Mouse (Mus musculus): ENCODE measurements around the gene Gm21860.
A peak's percentile ranks its signal among the peaks of the same experiment; 100 is the strongest.
"Not testable (repeated sequence)": the region's sequence is repeated elsewhere in the genome, so short reads cannot be mapped to it uniquely, and the experiment has no call there.

Gm21860 gene

DNA sequence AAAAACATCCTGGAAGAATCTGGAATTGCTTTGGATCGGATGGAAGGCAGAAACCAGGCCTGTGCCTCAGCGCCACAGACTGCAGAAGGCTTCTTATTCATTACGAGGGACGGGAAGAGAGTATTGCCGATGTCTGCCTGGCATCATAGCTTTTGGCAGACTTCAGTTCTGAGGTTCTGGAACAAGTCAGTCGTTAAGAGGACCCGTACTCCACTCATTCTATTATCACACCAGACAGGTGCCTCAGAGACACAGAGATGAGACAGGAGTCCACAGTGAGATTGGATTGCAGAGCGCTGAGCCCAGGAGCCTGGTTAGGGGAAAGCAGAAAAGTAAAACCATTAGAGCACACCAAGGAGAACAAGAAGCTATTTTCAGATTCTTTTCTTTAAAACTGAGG, at the start of gene Gm21860:
Gene Gm21860 (minus strand): TSS at position 101 of the 400 bp plus-strand sequence.
- not testable (repeated sequence) for DNase-seq

DNA sequence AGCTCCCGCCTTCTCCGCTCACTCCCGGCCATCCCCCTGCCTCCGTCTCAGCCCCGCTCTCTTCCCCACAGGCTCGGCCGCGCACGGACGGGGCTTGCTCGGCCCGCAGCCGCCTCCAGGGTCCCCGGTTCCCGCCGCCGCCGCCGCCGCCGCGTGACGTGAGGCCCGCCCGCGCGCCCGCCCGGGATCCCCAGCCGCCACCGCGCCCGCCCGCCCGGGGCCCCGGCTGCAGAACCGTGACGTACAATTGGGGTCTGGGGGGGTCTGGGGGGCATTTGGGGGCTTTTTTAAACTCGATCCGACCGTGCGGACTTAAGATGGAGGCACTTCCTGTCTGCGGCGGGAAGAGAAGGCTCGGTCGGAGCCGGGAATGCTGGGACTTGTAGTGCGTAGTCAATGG, 29.8 kb upstream of the Gm21860 start, which contains the start of gene Gm47283:
Gene Gm47283 (plus strand): TSS at position 301 of the 400 bp plus-strand sequence.
- not testable (repeated sequence) for DNase-seq

DNA sequence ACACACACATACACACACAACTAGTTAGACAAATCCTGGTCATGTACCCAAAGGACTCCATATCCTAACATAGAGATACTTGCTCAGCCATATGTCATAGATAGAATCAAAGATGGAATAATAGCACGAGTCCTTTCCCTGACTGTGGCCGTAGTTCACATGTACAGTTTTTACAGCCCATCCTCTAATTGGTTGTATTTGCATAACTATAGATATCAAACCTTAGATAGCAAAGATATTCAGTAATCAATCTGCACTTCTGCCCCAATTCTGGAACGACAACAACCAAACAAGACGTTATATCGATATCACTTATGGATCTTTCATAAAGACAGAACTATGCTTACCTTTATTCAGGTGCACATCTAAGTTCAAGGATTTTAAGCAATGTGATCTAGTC, 9.4 kb downstream of the Gm21860 start:
- not testable (repeated sequence) for DNase-seq

DNA sequence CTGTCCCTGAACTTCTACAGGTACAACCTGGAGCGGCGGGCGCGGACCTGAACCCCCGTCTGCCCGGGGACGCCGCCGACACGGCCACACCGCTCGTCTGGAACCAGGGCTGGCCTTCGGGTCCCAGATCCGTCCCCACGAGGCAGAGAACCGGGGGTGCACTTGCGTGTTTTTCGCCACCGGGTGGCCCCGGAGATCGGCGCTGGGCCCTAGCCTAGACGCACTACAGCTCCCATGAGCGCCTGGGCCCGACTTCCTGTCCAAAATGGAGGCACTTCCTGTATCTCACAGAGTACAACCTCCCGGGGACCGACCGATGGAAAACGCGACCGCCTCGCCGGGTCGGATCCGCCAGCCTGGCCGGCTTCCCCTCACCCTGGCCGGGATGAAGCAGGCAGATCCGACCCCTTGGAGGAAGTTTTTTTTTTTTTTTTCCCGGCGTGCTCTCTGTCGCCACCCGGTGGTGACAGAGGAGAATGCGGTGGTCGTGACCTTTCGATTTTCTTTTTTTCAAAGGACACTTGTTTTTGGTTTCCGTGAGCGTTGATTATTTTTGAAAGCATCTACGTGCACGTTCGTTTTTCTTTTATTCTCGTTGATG, 10.1 kb downstream of the Gm21860 start:
- DNase-seq: peak; percentile 90 to 91

DNA sequence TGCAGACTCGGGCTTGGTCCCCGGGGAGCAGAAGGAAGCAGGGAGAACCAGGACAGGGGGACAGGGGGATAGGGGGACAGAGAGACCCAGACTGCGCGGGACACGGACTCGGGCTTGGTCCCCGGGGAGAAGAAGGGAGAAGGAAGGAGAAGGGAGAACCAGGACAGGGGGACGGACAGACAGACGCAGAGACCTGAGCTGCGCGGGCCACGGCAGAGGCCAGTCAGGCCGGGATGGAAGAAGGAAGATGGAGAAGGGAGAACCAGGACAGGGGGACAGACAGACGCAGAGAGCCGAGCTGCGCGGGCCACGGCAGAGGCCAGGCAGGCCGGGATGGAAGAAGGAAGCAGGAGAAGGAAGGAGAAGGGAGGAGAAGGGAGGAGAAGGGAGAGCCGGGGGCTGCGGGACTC, 10.8 kb downstream of the Gm21860 start:
- DNase-seq: no peak

DNA sequence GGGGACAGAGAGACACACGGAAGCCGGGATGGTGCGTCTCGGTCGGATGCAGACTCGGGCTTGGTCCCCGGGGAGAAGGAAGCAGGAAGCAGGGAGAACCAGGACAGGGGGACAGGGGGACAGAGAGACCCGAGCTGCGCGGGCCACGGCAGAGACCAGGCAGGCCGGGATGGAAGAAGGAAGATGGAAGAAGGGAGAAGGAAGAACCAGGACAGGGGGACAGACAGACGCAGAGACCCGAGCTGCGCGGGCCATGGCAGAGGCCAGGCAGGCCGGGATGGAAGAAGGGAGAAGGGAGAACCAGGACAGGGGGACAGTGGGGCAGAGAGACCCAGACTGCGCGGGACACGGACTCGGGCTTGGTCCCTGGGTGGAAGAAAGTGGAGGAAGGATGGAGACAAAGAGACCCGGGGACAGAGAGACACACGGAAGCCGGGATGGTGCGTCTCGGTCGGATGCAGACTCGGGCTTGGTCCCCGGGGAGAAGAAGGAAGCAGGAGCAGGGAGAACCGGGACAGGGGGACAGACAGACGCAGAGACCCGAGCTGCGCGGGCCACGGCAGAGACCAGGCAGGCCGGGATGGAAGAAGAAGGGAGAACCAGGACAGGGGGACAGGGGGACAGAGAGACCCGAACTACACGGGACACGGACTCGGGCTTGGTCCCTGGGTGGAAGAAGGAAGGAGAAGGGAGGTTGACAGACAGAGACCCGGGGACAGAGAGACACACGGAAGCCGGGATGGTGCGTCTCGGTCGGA, 11.4 kb downstream of the Gm21860 start:
- peak in 1 of 2 experiments; percentile 19 for DNase-seq

DNA sequence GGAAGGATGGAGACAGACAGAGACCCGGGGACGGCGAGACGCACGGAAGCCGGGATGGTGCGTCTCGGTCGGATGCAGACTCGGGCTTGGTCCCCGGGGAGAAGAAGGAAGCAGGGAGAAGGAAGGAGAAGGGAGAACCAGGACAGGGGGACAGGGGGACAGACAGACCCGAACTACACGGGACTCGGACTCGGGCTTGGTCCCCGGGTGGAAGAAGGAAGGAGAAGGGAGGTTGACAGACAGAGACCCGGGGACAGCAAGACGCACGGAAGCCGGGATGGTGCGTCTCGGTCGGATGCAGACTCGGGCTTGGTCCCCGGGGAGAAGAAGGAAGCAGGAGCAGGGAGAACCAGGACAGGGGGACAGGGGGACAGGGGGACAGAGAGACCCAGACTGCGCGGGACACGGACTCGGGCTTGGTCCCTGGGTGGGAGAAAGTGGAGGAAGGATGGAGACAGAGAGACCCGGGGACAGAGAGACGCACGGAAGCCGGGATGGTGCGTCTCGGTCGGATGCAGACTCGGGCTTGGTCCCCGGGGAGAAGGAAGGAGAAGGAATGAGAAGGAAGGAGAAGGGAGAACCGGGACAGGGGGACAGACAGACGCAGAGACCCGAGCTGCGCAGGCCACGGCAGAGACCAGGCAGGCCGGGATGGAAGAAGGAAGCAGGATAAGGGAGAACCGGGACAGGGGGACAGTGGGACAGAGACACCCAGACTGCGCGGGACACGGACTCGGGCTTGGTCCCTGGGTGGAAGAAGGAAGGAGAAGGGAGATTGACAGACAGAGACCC, 12.2 kb downstream of the Gm21860 start:
- DNase-seq: not testable (repeated sequence)

DNA sequence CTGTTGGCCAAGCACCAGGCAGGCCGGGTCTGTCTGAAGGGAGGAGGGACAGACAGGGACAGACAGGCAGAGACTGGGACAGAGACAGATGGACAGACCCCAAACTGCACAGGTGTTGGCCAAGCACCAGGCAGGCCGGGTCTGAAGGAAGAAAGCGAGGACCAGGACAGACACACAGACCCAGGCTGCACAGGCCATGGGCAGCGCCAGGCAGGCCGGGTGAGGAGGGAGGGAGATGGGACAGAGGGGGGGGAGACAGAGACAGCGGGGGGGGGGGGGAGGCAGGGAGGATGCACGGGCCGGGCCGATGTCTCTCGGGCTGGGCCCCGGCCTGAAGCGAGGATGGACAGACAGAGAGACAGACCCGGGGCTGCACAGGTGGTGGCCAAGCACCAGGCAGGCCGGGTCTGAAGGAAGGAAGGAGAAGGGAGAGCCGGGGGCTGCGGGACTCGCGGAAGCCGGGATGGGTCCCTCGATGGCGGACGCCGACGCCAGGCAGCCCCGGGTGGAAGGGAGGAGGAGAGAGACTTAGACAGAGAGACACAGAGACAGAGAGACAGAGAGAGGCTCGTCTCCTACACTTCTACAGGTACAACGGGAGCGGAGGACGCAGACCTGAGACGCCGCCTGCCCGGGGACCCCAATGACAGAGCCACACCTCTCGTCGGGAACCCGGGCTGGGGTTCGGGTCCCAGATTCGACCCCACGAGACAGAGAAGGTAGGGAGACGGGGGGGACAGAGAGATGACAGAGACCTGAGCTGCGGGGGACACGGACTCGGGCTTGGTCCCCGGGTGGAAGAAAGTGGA, 13.0 kb downstream of the Gm21860 start:
- DNase-seq: peak; percentile 18 to 44

DNA sequence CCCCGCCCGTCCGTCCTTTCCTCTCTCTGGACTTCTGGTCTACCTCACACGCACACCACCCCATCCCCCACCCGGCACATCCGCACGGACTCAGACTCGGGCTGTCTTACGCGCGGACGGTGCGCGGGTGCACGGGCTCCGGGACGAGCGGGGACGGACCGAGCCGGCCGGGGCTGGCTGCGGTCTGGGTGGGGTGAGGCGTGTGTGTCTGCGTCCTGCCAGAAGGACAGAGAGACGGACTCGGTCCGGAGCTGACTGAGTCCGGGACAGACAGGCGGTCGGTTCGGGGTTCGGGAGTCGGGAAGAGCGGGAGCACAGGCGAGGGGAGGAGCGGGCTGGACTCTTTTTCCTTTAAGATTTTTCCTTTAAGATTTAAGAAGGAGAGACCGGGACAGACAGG, 13.6 kb downstream of the Gm21860 start:
- DNase-seq: peak in 1 of 2 experiments; percentile 49

DNA sequence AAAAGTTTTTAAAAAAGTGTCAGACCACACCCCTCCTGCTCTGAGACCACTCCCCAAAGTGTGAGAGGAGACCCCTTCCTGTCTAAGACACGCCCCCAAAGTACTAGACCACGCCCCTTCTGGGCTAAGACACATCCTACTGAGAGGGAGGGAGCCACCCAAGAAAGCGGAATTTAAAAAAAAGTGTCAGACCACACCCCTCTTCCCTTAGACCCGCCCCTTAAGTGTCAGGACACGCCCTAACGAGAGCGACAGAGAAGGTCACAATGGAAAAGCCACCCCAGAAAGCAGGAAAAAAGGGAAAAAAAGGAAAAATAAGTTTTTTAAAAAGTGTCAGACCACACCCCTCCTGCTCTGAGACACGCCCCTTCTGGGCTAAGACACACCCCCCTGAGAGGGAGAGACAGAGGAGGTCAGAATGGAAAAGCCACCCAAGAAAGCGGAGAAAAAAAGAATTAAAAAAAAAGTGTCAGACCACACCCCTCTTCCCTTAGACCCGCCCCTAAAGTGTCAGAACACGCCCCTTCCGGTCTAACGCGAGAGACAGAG, 14.5 kb downstream of the Gm21860 start:
- peak in 1 of 2 experiments; percentile 42 for DNase-seq

DNA sequence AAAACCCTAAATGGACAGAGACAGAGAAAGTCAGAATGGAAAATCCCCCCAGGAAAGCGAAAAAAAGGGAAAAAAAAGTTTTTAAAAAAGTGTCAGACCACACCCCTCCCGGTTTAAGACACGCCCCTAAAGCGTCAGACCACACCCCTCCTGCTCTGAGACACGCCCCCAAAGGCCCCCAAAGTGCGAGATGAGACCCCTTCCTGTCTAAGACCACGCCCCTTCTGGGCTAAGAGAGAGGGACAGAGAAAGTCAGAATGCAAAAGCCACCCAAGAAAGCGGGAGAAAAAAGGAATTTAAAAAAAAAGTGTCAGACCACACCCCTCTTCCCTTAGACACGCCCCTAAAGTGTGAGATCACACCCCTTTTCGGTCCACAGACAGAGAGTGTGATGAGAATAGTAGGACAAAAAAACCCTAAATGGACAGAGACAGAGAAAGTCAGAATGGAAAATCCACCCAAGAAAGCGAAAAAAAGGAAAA, 15.0 kb downstream of the Gm21860 start:
- peak; percentile 20 to 23 for DNase-seq

DNA sequence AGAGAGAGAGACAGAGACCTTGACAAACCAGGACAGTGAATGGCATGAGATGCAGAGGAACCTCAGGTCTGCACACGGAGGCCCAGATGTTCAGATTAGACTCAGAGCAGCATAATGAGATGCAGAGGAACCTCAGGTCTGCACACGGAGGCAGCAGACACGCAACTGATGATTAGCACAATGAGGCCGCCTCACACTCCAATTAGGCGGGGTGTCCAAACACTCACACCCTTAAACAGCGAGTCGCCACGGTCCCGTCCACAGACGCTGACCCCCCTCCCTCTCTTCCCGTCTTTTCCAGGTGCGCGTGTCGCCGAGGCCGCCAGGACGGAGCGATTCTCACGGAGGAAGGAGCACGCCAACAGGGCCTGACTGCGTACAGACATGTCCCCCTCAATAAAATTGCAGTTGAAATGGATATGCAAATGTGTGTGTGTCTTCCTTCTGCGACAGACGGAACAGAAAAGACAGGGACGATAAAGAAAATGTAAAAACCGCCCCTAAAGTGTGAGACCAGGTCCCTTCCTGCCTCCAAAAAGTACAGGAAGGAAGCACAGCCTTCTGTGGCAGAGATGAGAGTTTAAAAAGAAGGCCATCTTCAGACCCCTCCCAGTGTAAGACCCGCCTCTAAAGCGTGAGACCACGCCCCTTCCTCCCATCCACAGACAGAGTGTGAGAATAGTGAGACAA, 15.6 kb downstream of the Gm21860 start:
- peak in 1 of 2 experiments; percentile 24 for DNase-seq

DNA sequence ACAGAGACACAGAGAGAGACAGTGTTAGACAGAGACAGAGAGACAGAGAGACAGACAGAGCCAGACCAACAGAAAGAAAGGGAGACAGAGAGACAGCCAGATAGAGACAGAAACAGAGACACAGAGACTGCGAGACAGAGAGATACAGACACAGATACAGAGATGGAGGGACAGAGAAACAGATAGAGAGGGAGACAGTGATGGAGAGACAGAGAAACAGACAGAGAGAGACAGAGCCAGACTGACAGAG, 16.3 kb downstream of the Gm21860 start:
- no peak for DNase-seq

DNA sequence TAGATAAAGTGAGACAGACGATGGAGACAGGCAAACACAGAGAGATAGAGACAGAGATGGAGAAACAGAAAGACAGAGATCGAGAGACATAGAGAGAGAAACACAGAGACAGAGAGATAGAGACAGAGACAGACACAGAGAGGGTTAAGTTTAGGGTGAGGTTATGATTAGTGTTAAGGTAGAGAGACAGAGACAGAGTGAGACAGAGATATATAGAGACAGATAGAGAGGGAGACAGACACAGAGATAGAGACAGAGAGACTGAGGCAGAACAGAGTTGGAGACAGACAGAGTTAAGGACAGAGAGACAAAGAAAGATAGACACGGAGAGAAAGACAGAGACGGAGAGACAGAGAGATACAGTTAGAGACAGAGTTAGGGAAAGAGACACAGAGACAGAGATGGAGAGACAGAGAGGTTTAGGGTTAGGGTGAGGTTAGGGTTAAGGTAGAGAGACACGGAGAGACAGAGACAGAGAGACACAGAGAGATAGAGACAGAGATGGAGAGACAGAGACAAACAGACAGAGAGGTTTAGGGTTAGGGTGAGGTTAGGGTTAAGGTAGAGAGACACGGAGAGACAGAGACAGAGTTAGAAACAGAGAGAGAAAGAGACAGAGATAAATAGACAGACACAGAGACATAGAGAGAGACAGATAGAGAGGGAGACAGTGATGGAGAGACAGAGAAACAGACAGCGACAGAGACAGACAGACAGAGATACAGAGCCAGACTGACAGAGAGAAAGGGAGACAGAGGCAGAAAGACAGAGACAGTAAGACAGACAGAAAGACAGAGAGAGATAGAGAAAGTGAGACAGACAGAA, 16.8 kb downstream of the Gm21860 start:
- no peak for DNase-seq

DNA sequence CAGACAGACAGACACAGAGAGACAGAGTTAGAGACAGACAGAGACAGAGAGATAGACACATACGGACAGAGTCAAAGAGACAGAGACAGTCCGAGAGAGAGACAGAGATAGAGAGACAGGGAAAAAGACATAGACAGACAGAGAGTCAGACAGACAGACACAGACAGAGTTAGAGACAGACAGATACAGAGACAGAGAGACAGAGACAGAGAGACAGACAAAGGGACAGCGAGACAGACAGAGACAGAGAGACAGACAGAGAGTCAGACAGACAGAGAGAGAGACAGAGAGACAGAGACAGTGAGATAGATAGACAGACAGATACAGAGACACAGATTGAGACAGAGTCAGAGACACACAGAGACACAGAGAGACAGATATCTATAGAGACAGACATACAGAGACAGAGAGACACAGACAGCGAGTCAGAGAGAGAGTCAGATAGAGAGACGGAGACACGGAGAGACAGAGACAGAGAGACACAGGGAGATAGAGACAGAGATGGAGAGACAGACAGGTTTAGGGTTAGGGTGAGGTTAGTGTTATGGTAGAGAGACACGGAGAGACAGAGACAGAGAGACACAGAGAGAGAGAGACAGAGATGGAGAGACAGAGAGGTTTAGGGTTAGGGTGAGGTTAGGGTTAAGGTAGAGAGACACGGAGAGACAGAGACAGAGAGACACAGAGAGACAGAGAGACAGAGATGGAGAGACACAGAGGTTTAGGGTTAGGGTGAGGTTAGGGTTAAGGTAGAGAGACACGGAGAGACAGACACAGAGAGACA, 18.2 kb downstream of the Gm21860 start:
- DNase-seq: not testable (repeated sequence)

DNA sequence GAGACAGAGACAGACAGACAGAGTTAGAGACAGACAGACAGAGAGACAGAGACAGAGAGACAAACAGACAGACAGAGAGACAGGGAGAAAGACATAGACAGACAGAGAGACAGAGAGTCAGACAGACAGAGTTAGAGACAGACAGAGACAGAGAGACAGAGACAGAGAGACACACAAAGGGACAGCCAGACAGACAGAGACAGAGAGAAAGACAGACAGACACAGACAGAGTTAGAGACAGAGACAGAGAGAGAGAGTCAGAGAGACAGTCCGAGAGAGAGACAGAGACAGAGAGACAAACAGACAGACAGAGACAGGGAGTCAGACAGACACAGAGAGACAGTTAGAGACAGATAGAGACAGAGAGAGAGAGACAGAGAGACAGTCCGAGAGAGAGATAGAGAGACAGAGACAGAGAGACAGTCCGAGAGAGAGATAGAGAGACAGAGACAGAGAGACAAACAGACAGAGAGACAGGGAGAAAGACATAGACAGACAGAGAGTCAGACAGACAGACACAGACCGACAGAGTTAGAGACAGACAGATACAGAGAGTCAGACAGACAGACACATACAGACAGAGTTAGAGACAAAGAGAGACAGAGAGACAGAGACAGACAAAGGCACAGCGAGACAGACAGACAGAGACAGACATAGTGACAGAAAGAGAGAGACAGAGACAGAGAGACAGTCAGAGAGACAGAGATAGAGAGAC, 19.3 kb downstream of the Gm21860 start:
- DNase-seq: not testable (repeated sequence)

DNA sequence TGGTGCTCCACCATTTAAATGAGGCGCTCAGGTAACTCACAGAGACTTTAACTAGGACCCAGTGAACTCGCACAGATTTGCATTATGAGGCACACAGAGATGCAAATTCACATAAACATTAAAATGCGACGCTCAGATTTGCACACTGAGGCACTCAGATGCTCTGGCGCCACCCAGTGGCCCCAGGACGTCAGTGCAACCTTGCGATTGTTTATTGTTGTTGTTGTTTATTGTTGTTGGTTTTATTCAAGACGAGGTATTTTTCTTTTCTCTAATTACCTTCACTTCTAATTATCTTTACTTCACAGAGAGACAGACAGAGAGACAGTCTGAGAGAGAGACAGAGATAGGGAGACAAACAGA, 20.3 kb downstream of the Gm21860 start:
- DNase-seq: peak in 1 of 2 experiments; percentile 49

DNA sequence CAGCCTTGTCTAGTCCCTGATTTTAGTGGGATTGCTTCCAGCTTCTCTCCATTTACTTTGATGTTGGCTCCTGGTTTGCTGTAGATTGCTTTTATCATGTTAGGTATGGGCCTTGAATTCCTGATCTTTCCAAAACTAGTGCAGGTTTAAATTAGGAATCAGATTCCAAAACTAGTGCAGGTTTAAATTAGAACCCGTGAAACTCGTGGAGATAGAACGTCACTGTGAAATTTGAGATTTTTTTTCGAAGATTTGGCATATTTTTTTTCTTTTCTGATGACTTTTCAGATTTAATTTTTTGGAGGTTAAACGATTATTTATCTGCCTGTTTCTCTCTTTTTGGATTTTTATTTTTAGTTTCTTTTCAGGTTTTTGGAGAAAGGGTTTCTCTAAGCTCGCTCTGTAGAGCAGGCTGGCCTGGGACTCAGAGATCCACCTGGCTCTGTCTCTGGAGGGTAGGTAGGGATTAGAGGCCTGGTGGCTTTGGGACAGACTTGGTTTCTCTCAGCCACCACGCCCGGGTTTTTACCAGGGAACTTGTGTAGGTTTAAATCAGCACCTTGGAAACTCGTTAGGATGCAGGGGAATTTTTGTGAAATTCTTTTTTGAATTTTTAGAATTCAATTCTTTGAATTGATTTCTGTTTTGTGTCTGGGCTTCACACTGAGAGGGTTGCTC, 20.8 kb downstream of the Gm21860 start:
- not testable (repeated sequence) for DNase-seq

DNA sequence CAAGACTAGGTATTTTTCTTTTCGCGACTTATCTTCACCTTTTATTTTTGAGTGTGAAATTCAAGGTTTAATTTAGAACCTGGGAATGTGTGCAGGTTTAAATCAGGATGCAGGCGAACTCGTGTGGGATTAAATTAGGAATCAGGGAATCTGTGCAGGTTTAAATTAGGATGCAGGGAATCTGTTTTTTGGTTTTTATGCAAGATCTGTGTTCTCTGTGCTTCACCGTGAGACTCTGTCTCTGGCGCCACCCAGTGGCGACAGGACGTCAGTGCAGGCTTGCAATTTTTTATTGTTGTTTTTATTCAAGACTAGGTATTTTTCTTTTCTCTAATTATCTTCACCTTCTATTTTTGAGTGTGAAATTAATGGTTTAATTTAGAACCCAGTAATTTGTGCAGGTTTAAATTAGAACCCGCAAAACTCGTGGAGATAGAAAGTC, 22.5 kb downstream of the Gm21860 start:
- not testable (repeated sequence) for DNase-seq
